Mouse (Mus musculus): ENCODE results near the gene Nfia. TPM values are rescaled to one million over a fixed set of nuclear protein-coding genes. Genes with fewer than 3 reads are reported as not detected.

Gene Nfia
- total RNA-seq, 1 experiment: 0.27 TPM

DNA sequence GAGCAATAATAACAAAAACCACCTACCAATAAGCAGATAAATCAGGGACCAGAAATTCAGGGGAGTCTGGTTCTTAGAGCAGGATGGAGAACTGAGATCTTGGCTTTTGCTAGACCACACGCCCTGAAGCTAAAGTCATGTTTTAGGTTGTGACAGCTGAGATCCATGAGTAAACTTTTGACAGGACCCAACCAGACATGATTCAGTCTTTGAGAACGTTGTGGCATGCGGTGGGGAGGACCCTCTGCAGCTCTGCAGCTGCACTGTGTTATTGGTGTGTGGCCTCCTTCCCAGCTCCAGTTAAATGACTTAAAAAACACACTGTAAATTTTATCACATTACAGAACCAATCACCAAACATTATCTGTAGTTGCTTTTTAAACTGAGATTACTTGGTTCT is 87.8 kb downstream of the Nfia start:
- Histone ChIP-seq H3K4me1 (ENCODE audit: control insufficient read depth in 2 of 2, insufficient read depth in 2 of 2, low read length in 2 of 2, poor library complexity in 1 of 2) (no peaks in the 10 kb centered on the region), H3K27ac (ENCODE audit: insufficient read depth, low read depth, low read length, poor library complexity, severe bottlenecking) (no peak overlapping the region), H3K36me3 (ENCODE audit: control insufficient read depth, insufficient read depth, low read length, poor library complexity, severe bottlenecking) (no peaks in the 10 kb centered on the region), H3K4me3 (ENCODE audit: insufficient read depth in 1 of 2, low read depth in 1 of 2, low read length in 2 of 2, poor library complexity in 1 of 2, severe bottlenecking in 1 of 2) (no peak overlapping the region), H3K9me3 (ENCODE audit: control insufficient read depth, insufficient read depth, low read depth, low read length) (no peaks in the 10 kb centered on the region), H3K9ac (ENCODE audit: insufficient read depth, low read depth, low read length, poor library complexity, severe bottlenecking) (no peak overlapping the region)
- in situ Hi-C loops (cut with MboI; ENCODE audit: low sequenced_read_pairs in 2 of 2, unreplicated experiment in 2 of 2): no loop called here
- no peak for DNase-seq (ENCODE audit: low read depth, low spot score)
- TF ChIP-seq CHD2 (IDR thresholded peaks at IDR 0.05; ENCODE audit: low read depth, low read length) (no peak), ZNF384 (IDR thresholded peaks at IDR 0.05; ENCODE audit: low read depth, low read length) (no peak), MAFK (IDR thresholded peaks at IDR 0.05; ENCODE audit: insufficient read depth, low read depth, low read length) (no peak)

DNA sequence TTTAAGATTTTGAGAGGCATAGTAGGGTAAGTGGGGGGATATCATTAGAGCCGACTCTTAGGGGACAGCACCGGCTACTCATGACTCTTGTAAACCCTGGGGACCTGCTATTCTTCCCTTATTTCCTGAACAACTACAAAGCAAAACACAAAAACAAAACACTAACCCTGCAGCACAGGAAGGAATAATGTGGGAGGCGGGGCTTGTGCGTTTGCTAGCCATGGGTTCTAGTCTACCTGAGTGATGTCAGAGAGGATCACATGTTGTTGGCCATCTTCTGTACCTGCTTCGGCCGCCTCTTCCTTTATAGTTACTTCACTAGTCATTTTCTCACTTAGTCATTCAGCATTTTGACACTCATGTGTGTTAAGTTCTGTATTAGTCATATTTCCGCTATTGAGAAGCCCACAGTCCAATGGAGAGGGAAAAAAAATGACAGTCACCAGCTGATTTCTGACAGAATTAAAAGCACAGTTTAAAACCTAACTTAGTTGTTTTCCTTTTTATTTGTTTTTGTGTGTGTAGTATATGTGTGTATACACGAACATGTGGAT is 88.3 kb downstream of the Nfia start:
- no peak for TF ChIP-seq ZNF384 (IDR thresholded peaks at IDR 0.05; ENCODE audit: low read depth, low read length)
- TF ChIP-seq MAFK (IDR thresholded peaks at IDR 0.05; ENCODE audit: insufficient read depth, low read depth, low read length): no peak
- TF ChIP-seq HCFC1 (IDR thresholded peaks at IDR 0.05; ENCODE audit: borderline replicate concordance, insufficient read depth, low read length): no peak
- no peak for TF ChIP-seq ZC3H11A (IDR thresholded peaks at IDR 0.05; ENCODE audit: borderline replicate concordance, low read depth, low read length)
- TF ChIP-seq CHD2 (IDR thresholded peaks at IDR 0.05; ENCODE audit: low read depth, low read length): no peak
- H3K4me3 ChIP-seq (ENCODE audit: insufficient read depth in 1 of 2, low read depth in 1 of 2, low read length in 2 of 2, poor library complexity in 1 of 2, severe bottlenecking in 1 of 2): no peak overlapping the region
- H3K9me3 ChIP-seq (ENCODE audit: control insufficient read depth, insufficient read depth, low read depth, low read length): no peaks in the 10 kb centered on the region
- H3K36me3 ChIP-seq (ENCODE audit: control insufficient read depth, insufficient read depth, low read length, poor library complexity, severe bottlenecking): no peaks in the 10 kb centered on the region
- in situ Hi-C loops (cut with MboI; ENCODE audit: low sequenced_read_pairs in 2 of 2, unreplicated experiment in 2 of 2): no loop called here
- no peak overlapping the region for H3K9ac ChIP-seq (ENCODE audit: insufficient read depth, low read depth, low read length, poor library complexity, severe bottlenecking)
- no peak overlapping the region for H3K27ac ChIP-seq (ENCODE audit: insufficient read depth, low read depth, low read length, poor library complexity, severe bottlenecking)
- H3K4me1 ChIP-seq (ENCODE audit: control insufficient read depth in 2 of 2, insufficient read depth in 2 of 2, low read length in 2 of 2, poor library complexity in 1 of 2): no peaks in the 10 kb centered on the region
- DNase-seq (ENCODE audit: low read depth, low spot score): no peak

DNA sequence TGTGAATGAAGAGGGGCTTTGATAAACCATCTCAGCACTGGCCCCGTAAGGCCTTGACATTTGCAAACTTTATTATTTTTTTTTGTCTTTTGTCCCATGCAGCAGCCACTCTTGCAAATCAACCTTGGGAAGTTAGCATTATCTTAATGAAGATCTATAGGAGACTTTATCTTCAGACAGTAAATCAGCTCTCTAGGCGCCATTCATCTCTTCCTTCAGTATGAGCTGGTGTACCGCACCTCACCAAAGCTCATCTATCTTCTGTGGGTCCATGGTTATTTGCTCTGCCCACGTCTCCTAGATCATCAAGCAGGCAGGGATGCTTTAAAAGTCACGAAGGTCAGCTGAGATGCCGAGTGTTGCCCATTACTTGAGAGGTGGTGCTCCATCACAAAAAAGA is 89.8 kb downstream of the Nfia start:
- Histone ChIP-seq H3K27ac (ENCODE audit: insufficient read depth, low read depth, low read length, poor library complexity, severe bottlenecking) (no peak overlapping the region), H3K4me3 (ENCODE audit: insufficient read depth in 1 of 2, low read depth in 1 of 2, low read length in 2 of 2, poor library complexity in 1 of 2, severe bottlenecking in 1 of 2) (no peak overlapping the region), H3K4me1 (ENCODE audit: control insufficient read depth in 2 of 2, insufficient read depth in 2 of 2, low read length in 2 of 2, poor library complexity in 1 of 2) (no peaks in the 10 kb centered on the region), H3K9ac (ENCODE audit: insufficient read depth, low read depth, low read length, poor library complexity, severe bottlenecking) (no peak overlapping the region), H3K9me3 (ENCODE audit: control insufficient read depth, insufficient read depth, low read depth, low read length) (no peaks in the 10 kb centered on the region), H3K36me3 (ENCODE audit: control insufficient read depth, insufficient read depth, low read length, poor library complexity, severe bottlenecking) (no peaks in the 10 kb centered on the region)
- no peak for DNase-seq (ENCODE audit: low read depth, low spot score)
- in situ Hi-C loops (cut with MboI; ENCODE audit: low sequenced_read_pairs in 2 of 2, unreplicated experiment in 2 of 2): no loop called here
- TF ChIP-seq MAFK (IDR thresholded peaks at IDR 0.05; ENCODE audit: insufficient read depth, low read depth, low read length) (no peak), HCFC1 (IDR thresholded peaks at IDR 0.05; ENCODE audit: borderline replicate concordance, insufficient read depth, low read length) (no peak), ZNF384 (IDR thresholded peaks at IDR 0.05; ENCODE audit: low read depth, low read length) (no peak), CHD2 (IDR thresholded peaks at IDR 0.05; ENCODE audit: low read depth, low read length) (no peak), ZC3H11A (IDR thresholded peaks at IDR 0.05; ENCODE audit: borderline replicate concordance, low read depth, low read length) (no peak)

DNA sequence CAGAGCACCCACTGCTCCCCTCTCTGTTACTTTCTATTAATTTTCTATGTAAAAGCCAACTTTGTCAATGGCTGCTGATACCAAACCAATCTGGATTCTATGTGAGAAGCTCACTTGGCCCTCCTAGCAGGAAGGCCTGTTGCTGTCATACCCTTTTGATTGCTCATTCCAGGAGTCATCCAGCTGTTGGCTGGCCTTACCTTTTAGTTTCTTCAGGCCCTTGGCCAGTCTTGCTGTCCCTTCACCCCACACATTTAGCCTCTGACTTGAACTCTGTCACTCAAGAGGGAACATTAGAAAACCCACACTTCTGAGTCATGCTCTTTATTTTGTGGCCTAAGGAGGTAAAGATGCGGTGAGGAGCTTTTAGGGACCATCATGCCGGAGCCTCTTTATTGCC is 91.7 kb downstream of the Nfia start:
- no peaks in the 10 kb centered on the region for H3K4me1 ChIP-seq (ENCODE audit: control insufficient read depth in 2 of 2, insufficient read depth in 2 of 2, low read length in 2 of 2, poor library complexity in 1 of 2)
- TF ChIP-seq HCFC1 (IDR thresholded peaks at IDR 0.05; ENCODE audit: borderline replicate concordance, insufficient read depth, low read length) (no peak), ZC3H11A (IDR thresholded peaks at IDR 0.05; ENCODE audit: borderline replicate concordance, low read depth, low read length) (no peak), CHD2 (IDR thresholded peaks at IDR 0.05; ENCODE audit: low read depth, low read length) (no peak), MAFK (IDR thresholded peaks at IDR 0.05; ENCODE audit: insufficient read depth, low read depth, low read length) (no peak), ZNF384 (IDR thresholded peaks at IDR 0.05; ENCODE audit: low read depth, low read length) (no peak)
- no peaks in the 10 kb centered on the region for H3K9me3 ChIP-seq (ENCODE audit: control insufficient read depth, insufficient read depth, low read depth, low read length)
- no peak for DNase-seq (ENCODE audit: low read depth, low spot score)
- no peak overlapping the region for H3K9ac ChIP-seq (ENCODE audit: insufficient read depth, low read depth, low read length, poor library complexity, severe bottlenecking)
- in situ Hi-C loops (cut with MboI; ENCODE audit: low sequenced_read_pairs in 2 of 2, unreplicated experiment in 2 of 2): no loop called here
- H3K4me3 ChIP-seq (ENCODE audit: insufficient read depth in 1 of 2, low read depth in 1 of 2, low read length in 2 of 2, poor library complexity in 1 of 2, severe bottlenecking in 1 of 2): no peak overlapping the region
- no peaks in the 10 kb centered on the region for H3K36me3 ChIP-seq (ENCODE audit: control insufficient read depth, insufficient read depth, low read length, poor library complexity, severe bottlenecking)
- no peak overlapping the region for H3K27ac ChIP-seq (ENCODE audit: insufficient read depth, low read depth, low read length, poor library complexity, severe bottlenecking)

DNA sequence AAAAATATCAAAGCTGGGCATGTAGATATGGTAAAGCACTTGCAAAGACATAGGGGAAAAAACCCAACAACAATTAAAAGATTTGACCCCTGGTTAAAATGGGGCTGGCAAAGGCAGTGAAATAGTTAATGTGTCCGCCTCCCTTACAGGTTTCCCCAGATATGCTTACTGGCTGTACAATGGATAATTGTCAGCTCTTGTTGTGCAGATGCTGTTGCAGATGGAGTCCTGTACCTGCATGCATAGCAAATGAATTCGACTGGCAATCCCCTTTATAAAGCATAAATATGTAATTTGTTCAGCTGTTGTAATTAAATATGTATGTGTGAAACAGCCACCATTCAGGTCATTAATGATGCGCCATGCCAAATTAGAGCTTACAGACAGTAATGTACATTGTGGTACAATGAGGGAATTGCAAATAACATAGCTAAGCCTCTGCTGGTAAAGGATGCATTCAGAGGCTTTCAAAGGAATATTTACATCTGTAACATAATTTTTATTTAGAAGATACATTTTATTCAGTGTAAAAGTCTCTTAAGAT is 92.9 kb downstream of the Nfia start:
- no peak for DNase-seq (ENCODE audit: low read depth, low spot score)
- H3K9ac ChIP-seq (ENCODE audit: insufficient read depth, low read depth, low read length, poor library complexity, severe bottlenecking): no peak overlapping the region
- H3K27ac ChIP-seq (ENCODE audit: insufficient read depth, low read depth, low read length, poor library complexity, severe bottlenecking): no peak overlapping the region
- no peak overlapping the region for H3K4me3 ChIP-seq (ENCODE audit: insufficient read depth in 1 of 2, low read depth in 1 of 2, low read length in 2 of 2, poor library complexity in 1 of 2, severe bottlenecking in 1 of 2)
- H3K4me1 ChIP-seq (ENCODE audit: control insufficient read depth in 2 of 2, insufficient read depth in 2 of 2, low read length in 2 of 2, poor library complexity in 1 of 2): no peaks in the 10 kb centered on the region
- in situ Hi-C loops (cut with MboI; ENCODE audit: low sequenced_read_pairs in 2 of 2, unreplicated experiment in 2 of 2): no loop called here
- H3K36me3 ChIP-seq (ENCODE audit: control insufficient read depth, insufficient read depth, low read length, poor library complexity, severe bottlenecking): no peaks in the 10 kb centered on the region
- TF ChIP-seq CHD2 (IDR thresholded peaks at IDR 0.05; ENCODE audit: low read depth, low read length) (no peak), ZC3H11A (IDR thresholded peaks at IDR 0.05; ENCODE audit: borderline replicate concordance, low read depth, low read length) (no peak), ZNF384 (IDR thresholded peaks at IDR 0.05; ENCODE audit: low read depth, low read length) (no peak), MAFK (IDR thresholded peaks at IDR 0.05; ENCODE audit: insufficient read depth, low read depth, low read length) (no peak), HCFC1 (IDR thresholded peaks at IDR 0.05; ENCODE audit: borderline replicate concordance, insufficient read depth, low read length) (no peak)
- no peaks in the 10 kb centered on the region for H3K9me3 ChIP-seq (ENCODE audit: control insufficient read depth, insufficient read depth, low read depth, low read length)

All from ES-E14 (cell line).